Mouse (Mus musculus) R1 (cell line): ENCODE measurements around the gene Bco2.

Source experiments
- DNase-seq: peaks from one replicate; pipeline ENCODE4 v3.0.0-alpha.2; 2018; ENCODE audit warnings: low read depth, low spot score

Gene Bco2

GRCm38 (mm10) chr9:50555094-50555446, at the start of gene Bco2:
Gene Bco2 (minus strand): TSS chr9:50555181.
- DNase-seq: peak; percentile 48

- DNase-seq: no peak
Observed at GRCm38 (mm10) chr9:50604338-50604737, 49.4 kb upstream of the Bco2 start.

- no peak for DNase-seq
Observed at GRCm38 (mm10) chr9:50603998-50604324, 49.0 kb upstream of the Bco2 start.

- DNase-seq: peak; percentile 97
Observed at GRCm38 (mm10) chr9:50603189-50603997, 48.4 kb upstream of the Bco2 start, which contains the start of the genes Sdhd and Timm8b. Gene Sdhd (minus strand): TSS chr9:50603812. Gene Timm8b (plus strand): TSS chr9:50603910.

- peak; percentile 52 for DNase-seq
Observed at GRCm38 (mm10) chr9:50602055-50602845, 47.3 kb upstream of the Bco2 start.

GRCm38 (mm10) chr9:50601536-50601935, 46.6 kb upstream of the Bco2 start:
- no peak for DNase-seq

GRCm38 (mm10) chr9:50596973-50597372, 42.0 kb upstream of the Bco2 start:
- no peak for DNase-seq

- no peak for DNase-seq
Observed at GRCm38 (mm10) chr9:50594794-50595417, 39.9 kb upstream of the Bco2 start.

- peak; percentile 77 for DNase-seq
Observed at GRCm38 (mm10) chr9:50593544-50593943, 38.6 kb upstream of the Bco2 start.

GRCm38 (mm10) chr9:50592955-50593354, 38.0 kb upstream of the Bco2 start:
- peak; percentile 41 for DNase-seq

- DNase-seq: no peak
Observed at GRCm38 (mm10) chr9:50590856-50591518, 36.0 kb upstream of the Bco2 start.

- DNase-seq: no peak
Observed at GRCm38 (mm10) chr9:50586955-50587354, 32.0 kb upstream of the Bco2 start.

GRCm38 (mm10) chr9:50585145-50585818, 30.3 kb upstream of the Bco2 start:
- DNase-seq: no peak

GRCm38 (mm10) chr9:50580370-50580769, 25.4 kb upstream of the Bco2 start:
- DNase-seq: no peak

GRCm38 (mm10) chr9:50569599-50570525, 14.9 kb upstream of the Bco2 start:
- no peak for DNase-seq

- DNase-seq: no peak
Observed at GRCm38 (mm10) chr9:50567881-50568280, 12.9 kb upstream of the Bco2 start.

GRCm38 (mm10) chr9:50567372-50567771, 12.4 kb upstream of the Bco2 start:
- no peak for DNase-seq

- DNase-seq: no peak
Observed at GRCm38 (mm10) chr9:50565940-50566339, 11.0 kb upstream of the Bco2 start.

GRCm38 (mm10) chr9:50565173-50565572, 10.2 kb upstream of the Bco2 start:
- no peak for DNase-seq

GRCm38 (mm10) chr9:50561918-50562360, 7.0 kb upstream of the Bco2 start:
- no peak for DNase-seq
